Mouse (Mus musculus) lung, adult 2 months (tissue): ENCODE results near the gene Mpi. TPM values are rescaled to one million over a fixed set of nuclear protein-coding genes. Genes with fewer than 3 reads are reported as not detected.

Source experiments
- DNase-seq: peaks from one replicate; pipeline ENCODE4 v3.0.0; 2022
- H3K4me1 ChIP-seq: fragments of 200-500 bp; 2 replicates; pipeline ENCODE4 v1.6.1; 2011; ENCODE audit warnings: low read length; ENCODE audit not compliant: control insufficient read depth, insufficient read depth
- H3K4me3 ChIP-seq: fragments of 200-500 bp; replicated peaks from 2 replicates; pipeline ENCODE3; 2011; ENCODE audit warnings: low read depth, mild to moderate bottlenecking, control low read depth, low read length; ENCODE audit errors: extremely low read depth
- CTCF ChIP-seq: fragments of 200-500 bp; IDR thresholded peaks from 2 replicates; pipeline ENCODE4 v1.5.1; 2011; ENCODE audit warnings: mild to moderate bottlenecking, low read length, control low read depth; ENCODE audit not compliant: insufficient read depth
- POLR2A ChIP-seq: fragments of 200-500 bp; IDR thresholded peaks from 2 replicates; pipeline ENCODE4 v1.6.1; 2011; ENCODE audit warnings: low read depth, mild to moderate bottlenecking, control low read depth, low read length, borderline replicate concordance; ENCODE audit errors: extremely low read depth
- polyA plus RNA-seq: library from polyadenylated mRNA; depleted of rRNA; stranded (reverse); fragments of >200 nt; gene quantifications from 2 replicates; pipeline ENCODE4 v1.2.3, GENCODE M21; 2012; rRNA removed

Mpi gene
- polyA plus RNA-seq, 1 experiment, result 28.4 TPM

GRCm38 (mm10) chr9:57494970-57495369 is 57.6 kb downstream of the Mpi start:
- H3K4me1 ChIP-seq, result no peaks in the 10 kb centered on the region
- no peak for TF ChIP-seq CTCF
- TF ChIP-seq POLR2A, result no peak
- H3K4me3 ChIP-seq, result no peak overlapping the region

More at GRCm38 (mm10) chr9:57494970-57495369, 57.6 kb downstream of the Mpi start:
- no peak for DNase-seq

Other genes starting within 250 kb of the Mpi start
- gene Ppcdc, start 112.6 kb downstream of the Mpi start, polyA plus RNA-seq, result 30.8 and 36.1 TPM in 2 replicates
- 10.9 and 12.0 TPM in 2 replicates for gene Scamp5, start 84.7 kb downstream of the Mpi start, polyA plus RNA-seq
- 1.6 and 2.0 TPM in 2 replicates for gene Rpp25, start 48.7 kb downstream of the Mpi start, polyA plus RNA-seq
- 166 and 181 TPM in 2 replicates for gene Cox5a, start 31.5 kb downstream of the Mpi start, polyA plus RNA-seq
- 9.5 and 16.9 TPM in 2 replicates for gene Fam219b, start 15.2 kb downstream of the Mpi start, polyA plus RNA-seq
- gene Scamp2, start 8.2 kb upstream of the Mpi start, polyA plus RNA-seq, result 83.0 and 103 TPM in 2 replicates
- gene Ulk3, start 36.7 kb upstream of the Mpi start, polyA plus RNA-seq, result 23.2 and 34.2 TPM in 2 replicates
- not detected in 2 replicates for gene Cplx3, start 53.5 kb upstream of the Mpi start, polyA plus RNA-seq
- gene Lman1l, start 68.0 kb upstream of the Mpi start, polyA plus RNA-seq, result 0.06 and 0.08 TPM in 2 replicates
- 68.7 and 79.3 TPM in 2 replicates for gene Csk, start 100.9 kb upstream of the Mpi start, polyA plus RNA-seq
- gene Cyp1a2, start 130.9 kb upstream of the Mpi start, polyA plus RNA-seq, result 0.23 and 0.44 TPM in 2 replicates
- 28.8 and 37.7 TPM in 2 replicates for gene Cyp1a1, start 135.2 kb upstream of the Mpi start, polyA plus RNA-seq
- 17.6 and 19.4 TPM in 2 replicates for gene Edc3, start 155.8 kb upstream of the Mpi start, polyA plus RNA-seq
- 95.5 and 159 TPM in 2 replicates for gene Clk3, start 213.1 kb upstream of the Mpi start, polyA plus RNA-seq